Mouse (Mus musculus) heart, adult 18-20 months (tissue): ENCODE data around the gene Sav1. TPM values are rescaled to one million over a fixed set of nuclear protein-coding genes. Genes with fewer than 3 reads are reported as not detected.

Experiments used
- DNase-seq, 2 experiments: peaks; one replicate each; pipeline ENCODE4 v3.0.0; 2021 to 2022; ENCODE audit warnings: mixed read lengths in 1 of 2
- long read RNA-seq, 2 experiments: library from polyadenylated mRNA; stranded (forward); transcript quantifications; one replicate each; pipeline ENCODE4 v2.0.0; 2021
- total RNA-seq, 2 experiments: library from RNA; stranded (reverse); gene quantifications; 2 replicates each; pipeline ENCODE4 v1.2.3; 2021

The Sav1 gene
- total RNA-seq: 10 to 100 TPM; 22.3 to 23.2 TPM
- long read RNA-seq, experiment 1, transcript Sav1-201 (5 exons, 2,524 nt): major isoform, 11 of 14 reads
- long read RNA-seq, experiment 1, partial matches to known transcripts: 0 of 14 reads
- long read RNA-seq, experiment 1, other reads (novel, unspliced or antisense): 3 of 14 reads
- long read RNA-seq, experiment 2, transcript Sav1-201 (5 exons, 2,524 nt): major isoform, 5 of 14 reads
- long read RNA-seq, experiment 2, partial matches to known transcripts: 4 of 14 reads
- long read RNA-seq, experiment 2, other reads (novel, unspliced or antisense): 4 of 14 reads

- peak; percentile 92 to 95 for DNase-seq
Measured at GRCm38 (mm10) chr12:69986786-69987497, at the start of gene Sav1. Gene Sav1 (minus strand): TSS chr12:69987002.

GRCm38 (mm10) chr12:70026233-70026632 is 39.4 kb upstream of the Sav1 start:
- no peak for DNase-seq

GRCm38 (mm10) chr12:70025431-70025830 is 38.6 kb upstream of the Sav1 start:
- no peak for DNase-seq

GRCm38 (mm10) chr12:70023580-70023979 is 36.8 kb upstream of the Sav1 start:
- DNase-seq: no peak

GRCm38 (mm10) chr12:70018153-70018552 is 31.4 kb upstream of the Sav1 start:
- no peak for DNase-seq

- peak; percentile 13 to 14 for DNase-seq
Measured at GRCm38 (mm10) chr12:70015936-70016335, 29.1 kb upstream of the Sav1 start.

GRCm38 (mm10) chr12:70011681-70012080 is 24.9 kb upstream of the Sav1 start:
- no peak for DNase-seq

GRCm38 (mm10) chr12:70010356-70010755 is 23.6 kb upstream of the Sav1 start:
- DNase-seq: no peak

GRCm38 (mm10) chr12:70005103-70005502 is 18.3 kb upstream of the Sav1 start:
- DNase-seq: no peak

- no peak for DNase-seq
Measured at GRCm38 (mm10) chr12:69998186-69998983, 11.6 kb upstream of the Sav1 start.

- DNase-seq: no peak
Measured at GRCm38 (mm10) chr12:69995382-69995781, 8.6 kb upstream of the Sav1 start.

GRCm38 (mm10) chr12:69986241-69986762 is 500 bp downstream of the Sav1 start:
- peak in 1 of 2 experiments; percentile 46 for DNase-seq

- DNase-seq: no peak
Measured at GRCm38 (mm10) chr12:69985546-69985945, 1.3 kb downstream of the Sav1 start.

GRCm38 (mm10) chr12:69982874-69983273 is 3.9 kb downstream of the Sav1 start:
- no peak for DNase-seq

GRCm38 (mm10) chr12:69977376-69977998 is 9.3 kb downstream of the Sav1 start:
- no peak for DNase-seq

GRCm38 (mm10) chr12:69976688-69977087 is 10.1 kb downstream of the Sav1 start:
- DNase-seq: no peak

- no peak for DNase-seq
Measured at GRCm38 (mm10) chr12:69973666-69974065, 13.1 kb downstream of the Sav1 start.

- peak; percentile 39 to 63 for DNase-seq
Measured at GRCm38 (mm10) chr12:69968154-69968553, 18.6 kb downstream of the Sav1 start.

- no peak for DNase-seq
Measured at GRCm38 (mm10) chr12:69967112-69967511, 19.7 kb downstream of the Sav1 start.

- DNase-seq: peak; percentile 58 to 64
Measured at GRCm38 (mm10) chr12:69966071-69966470, 20.7 kb downstream of the Sav1 start.

- no peak for DNase-seq
Measured at GRCm38 (mm10) chr12:69965644-69966043, 21.2 kb downstream of the Sav1 start.

GRCm38 (mm10) chr12:69963141-69963540 is 23.7 kb downstream of the Sav1 start:
- no peak for DNase-seq
